In genomic region chr6:145326141-145326806, GRCm38 (mm10) we compare ENCODE assay signal across 15 mouse cellular contexts.
DNase-seq lines count a peak whose midpoint lies in the region; ATAC-seq and TF ChIP-seq lines count a peak whose summit lies in the region.
"Had no signal": no experiment of that assay in that cellular context is flagged by ENCODE, and none has a peak within 500 bp of the region (broad histone marks: within the 10 kb centered on the region; RNA-seq: fewer than 3 reads in every experiment).

No protein-coding gene starts in this region.

- no peak overlapping the region for H3K4me2 ChIP-seq in liver, embryonic 16.5 days (ENCODE audit: low read depth, low read length)
- H3K4me2 ChIP-seq: forebrain, embryonic 15.5 days; heart, embryonic 15.5 days; limb, embryonic 15.5 days; midbrain, embryonic 12.5 days had no signal

- no peak for DNase-seq in liver
- DNase-seq in layer of hippocampus, adult 9-11 months: peak; percentile 83
- peak; percentile 74 for DNase-seq in right cerebral cortex, postnatal 25 days
- no peak for DNase-seq in heart, adult 11 months
- no peak for DNase-seq in cerebellum, adult 18-20 months
- DNase-seq: gastrocnemius, postnatal 36 days; kidney, adult 2 months; lung, postnatal 10 days; thymus, adult 2 months had no signal

- ATAC-seq in liver, embryonic 16.5 days (ENCODE audit: low read depth): 0 out of 2 replicates have a peak, but pooled peaks have one; percentile 9
- ATAC-seq: forebrain, embryonic 15.5 days had no signal

- no peak for TF ChIP-seq CTCF in cortical plate, adult 2 months (IDR thresholded peaks at IDR 0.05; ENCODE audit: extremely low read depth, insufficient read depth, low read length)

- peaks cover 3% of the 10 kb centered on the region for H3K4me1 ChIP-seq in liver, embryonic 16.5 days (ENCODE audit: control insufficient read depth, low read depth, low read length)
- H3K4me1 ChIP-seq in cortical plate, adult 2 months (ENCODE audit: control insufficient read depth, insufficient read depth, low read length): peaks cover 10% of the 10 kb centered on the region
- H3K4me1 ChIP-seq: forebrain, embryonic 15.5 days; heart, embryonic 15.5 days; limb, embryonic 15.5 days; midbrain, embryonic 12.5 days had no signal

- 56% methylated on average over 12 of the region's 12 CpGs for WGBS in liver, embryonic 16.5 days (ENCODE audit: insufficient replicate concordance)

- no peak overlapping the region for H3K9ac ChIP-seq in liver, embryonic 16.5 days (ENCODE audit: low read depth, low read length)
- H3K9ac ChIP-seq: forebrain, embryonic 15.5 days; heart, embryonic 15.5 days; limb, embryonic 15.5 days; midbrain, embryonic 12.5 days had no signal

- no peaks in the 10 kb centered on the region for H3K27me3 ChIP-seq in liver, embryonic 16.5 days (ENCODE audit: control insufficient read depth, insufficient read depth, low read depth, low read length)
- H3K27me3 ChIP-seq: forebrain, embryonic 15.5 days; limb, embryonic 15.5 days; midbrain, embryonic 12.5 days had no signal

- TF ChIP-seq POLR2A in cortical plate, adult 2 months (IDR thresholded peaks at IDR 0.05; ENCODE audit: extremely low read depth, insufficient read depth, low read length): no peak

- no peak overlapping the region for H3K4me3 ChIP-seq in liver, embryonic 16.5 days (ENCODE audit: low read depth, low read length)
- H3K4me3 ChIP-seq in cortical plate, adult 2 months (ENCODE audit: insufficient read depth, low read length): no peak overlapping the region
- H3K4me3 ChIP-seq: forebrain, embryonic 15.5 days; heart, embryonic 15.5 days; limb, embryonic 15.5 days; midbrain, embryonic 12.5 days had no signal

- H3K9me3 ChIP-seq in liver, embryonic 16.5 days (replicated peaks; ENCODE audit: control insufficient read depth, low read length): no peaks in the 10 kb centered on the region
- H3K9me3 ChIP-seq: forebrain, embryonic 15.5 days; heart, embryonic 15.5 days; limb, embryonic 15.5 days; midbrain, embryonic 12.5 days had no signal

- no peak overlapping the region for H3K27ac ChIP-seq in liver, embryonic 16.5 days (ENCODE audit: low read length)
- peak overlapping the region; percentile 43; the same call in 1 of the 2 replicates for H3K27ac ChIP-seq in cortical plate, adult 2 months (ENCODE audit: insufficient read depth, low read length)
- H3K27ac ChIP-seq: forebrain, embryonic 15.5 days; heart, embryonic 15.5 days; limb, embryonic 15.5 days; midbrain, embryonic 12.5 days had no signal

- H3K36me3 ChIP-seq in liver, embryonic 16.5 days (ENCODE audit: control insufficient read depth, insufficient read depth): no peaks in the 10 kb centered on the region
- H3K36me3 ChIP-seq: forebrain, embryonic 15.5 days; heart, embryonic 15.5 days; limb, embryonic 15.5 days; midbrain, embryonic 12.5 days had no signal

Comparison
In these comparisons a context has a peak if more than half of its experiments do, and no peak if none do; other contexts are left out.
1. DNase-seq: peak in layer of hippocampus, adult 9-11 months (single experiment) and right cerebral cortex, postnatal 25 days (single experiment); none in liver (single experiment), heart, adult 11 months (single experiment) and cerebellum, adult 18-20 months (0 of 2).